Mouse (Mus musculus): ENCODE data around the gene Stxbp6.

DNA sequence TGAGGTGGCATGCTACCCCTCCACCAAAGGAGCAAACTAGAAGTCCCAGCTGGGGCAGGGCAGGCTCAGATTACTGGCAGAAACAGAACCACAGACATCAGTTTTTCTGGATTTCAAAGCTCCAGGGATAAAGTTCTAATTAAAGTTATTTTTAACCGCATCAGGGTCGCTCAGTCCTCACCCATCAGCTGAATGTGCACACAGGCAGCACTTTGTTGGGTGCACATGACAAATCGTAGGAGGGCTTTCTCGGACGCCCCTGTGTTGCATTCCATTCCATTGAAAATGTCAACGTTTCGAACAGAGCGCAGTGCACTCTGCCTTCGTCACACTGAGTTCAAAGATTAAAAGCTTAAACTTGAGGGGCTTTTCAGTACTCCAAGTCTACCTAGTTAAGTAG lies 84.1 kb downstream of the Stxbp6 start:
- TF ChIP-seq CTCF (IDR thresholded peaks at IDR 0.05 in 2 of 3, conservative IDR thresholded peaks at IDR 0.05 in 1 of 3; ENCODE audit: control insufficient read depth in 1 of 3, insufficient read depth in 1 of 3, low read depth in 2 of 3, low read length in 3 of 3, poor library complexity in 1 of 3, severe bottlenecking in 1 of 3), result no peak
- no peak for TF ChIP-seq E2F4 (IDR thresholded peaks at IDR 0.05; ENCODE audit: borderline replicate concordance, low read depth, low read length)
- TF ChIP-seq EP300 (IDR thresholded peaks at IDR 0.05; ENCODE audit: low read depth in 1 of 2, low read length in 2 of 2), result no peak
- no peak for TF ChIP-seq POLR2A (IDR thresholded peaks at IDR 0.05; ENCODE audit: control insufficient read depth in 1 of 2, insufficient read depth in 1 of 2, low read depth in 1 of 2, low read length in 2 of 2, poor library complexity in 1 of 2)
- no peak for TF ChIP-seq GATA1 (IDR thresholded peaks at IDR 0.05; ENCODE audit: low read depth, low read length)
- TF ChIP-seq RCOR1 (IDR thresholded peaks at IDR 0.05; ENCODE audit: low read depth, low read length), result no peak
- TF ChIP-seq USF2 (IDR thresholded peaks at IDR 0.05; ENCODE audit: borderline replicate concordance in 1 of 2, insufficient read depth in 1 of 2, low read depth in 1 of 2, low read length in 2 of 2), result no peak
- TF ChIP-seq CHD2 (IDR thresholded peaks at IDR 0.05; ENCODE audit: low read length), result no peak
- TF ChIP-seq TAL1 (IDR thresholded peaks at IDR 0.05; ENCODE audit: low read length), result no peak
- no peak for TF ChIP-seq BHLHE40 (IDR thresholded peaks at IDR 0.05; ENCODE audit: borderline replicate concordance, low read depth, low read length)
- TF ChIP-seq MEF2A (IDR thresholded peaks at IDR 0.05; ENCODE audit: extremely low read depth, insufficient replicate concordance, low read depth, low read length, poor library complexity, severe bottlenecking), result no peak
